Comparison of ENCODE assay signal across 18 mouse cellular contexts in the genomic region with DNA sequence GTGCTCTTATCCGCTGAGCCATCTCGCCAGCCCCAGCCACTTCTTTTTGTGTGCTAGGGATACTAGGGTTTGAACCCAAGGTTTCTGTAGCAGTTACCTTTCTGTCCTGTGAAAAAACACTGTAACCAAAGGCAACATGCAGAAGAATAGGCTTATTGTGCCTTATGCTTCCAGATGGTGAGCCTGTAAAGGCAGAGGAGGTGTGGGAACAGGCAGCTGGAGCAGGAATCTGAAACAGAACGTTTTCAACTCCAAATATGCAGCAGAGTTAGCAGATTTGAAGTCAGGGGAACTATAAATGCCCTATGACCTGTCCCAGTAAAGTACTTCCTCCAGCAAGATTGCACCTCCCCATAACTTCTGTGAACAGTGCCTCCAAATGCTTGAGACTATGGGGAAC. TPM values are rescaled to one million over a fixed set of nuclear protein-coding genes. Genes with fewer than 3 reads are reported as not detected.
DNase-seq lines count a peak whose midpoint lies in the region.
"Had no signal": no experiment of that assay in that cellular context is flagged by ENCODE, and none has a peak within 500 bp of the region (broad histone marks: within the 10 kb centered on the region; RNA-seq: fewer than 3 reads in every experiment).

No protein-coding gene starts in this region.

- peak; percentile 13 to 65 for DNase-seq in layer of hippocampus, adult 18-20 months (ENCODE audit: low spot score in 2 of 2)
- no peak for DNase-seq in layer of hippocampus, postnatal 10 days (ENCODE audit: low spot score in 2 of 2)
- DNase-seq in right cerebral cortex, adult 2 months (ENCODE audit: low spot score in 2 of 2) = peak; percentile 10 to 22
- no peak for DNase-seq in right cerebral cortex, postnatal 36 days (ENCODE audit: low spot score in 2 of 2)
- peak; percentile 13 to 33 for DNase-seq in layer of hippocampus, adult 8-10 months (ENCODE audit: low spot score in 2 of 2)
- no peak for DNase-seq in heart, postnatal 4 days
- DNase-seq in kidney, adult 11 months = no peak
- DNase-seq: adrenal gland, adult 2 months; adrenal gland, postnatal 14 days; cerebellum, adult 11-12 months; cerebellum, adult 8-10 months; cerebellum, postnatal 10 days; cerebellum, postnatal 36 days; embryo, embryonic 11 days; gastrocnemius, postnatal 25 days; heart, adult 18-20 months; heart, postnatal 10 days; heart, postnatal 36 days had no signal

RNA-seq across cellular contexts. Expression of gene Rtn4, which starts 12.0 kb away (rescaled TPM):
- 100 to 1,000 TPM; 468 to 492 TPM for total RNA-seq in layer of hippocampus, adult 18-20 months (2021)
- 100 to 1,000 TPM; 504 to 510 TPM for total RNA-seq in layer of hippocampus, postnatal 10 days (2021)
- 100 to 1,000 TPM; 471 to 516 (median 496) TPM for total RNA-seq in layer of hippocampus, adult 8-10 months (2022)
- total RNA-seq in heart, postnatal 4 days (2021) = 100 to 1,000 TPM; 231 to 239 TPM

Comparison
In these comparisons a context has a peak if more than half of its experiments do, and no peak if none do; other contexts are left out.
1. DNase-seq: peak in layer of hippocampus, adult 18-20 months (2 of 2), right cerebral cortex, adult 2 months (2 of 2) and layer of hippocampus, adult 8-10 months (2 of 2); none in layer of hippocampus, postnatal 10 days (0 of 2), right cerebral cortex, postnatal 36 days (0 of 2), heart, postnatal 4 days (single experiment) and kidney, adult 11 months (single experiment).